Mouse (Mus musculus): ENCODE measurements around the gene Gga1. TPM values are rescaled to one million over a fixed set of nuclear protein-coding genes. Genes with fewer than 3 reads are reported as not detected.

Gga1 gene
- polyA plus RNA-seq, 1 experiment, result 198 TPM

DNA sequence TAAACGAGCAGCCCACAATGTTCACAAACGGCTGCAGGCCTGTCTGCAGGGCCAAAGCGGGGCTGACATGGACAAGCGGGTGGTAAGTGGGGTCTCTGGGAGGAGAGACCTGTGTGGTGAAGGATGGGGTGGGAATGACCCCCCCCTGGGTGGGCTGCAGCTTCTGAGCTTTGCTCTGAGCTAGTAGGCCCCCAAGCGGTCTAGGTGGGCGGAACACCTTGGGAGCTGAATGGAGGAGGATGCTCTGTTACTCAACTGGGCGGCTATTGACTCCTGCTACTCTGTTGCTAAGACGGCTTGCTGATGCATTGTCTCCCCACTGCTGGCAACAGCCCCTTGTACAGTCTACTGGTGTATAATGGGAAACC, 24.4 kb downstream of the Gga1 start:
- H3K4me1 ChIP-seq, result peaks cover 84% of the 10 kb centered on the region
- H3K4me3 ChIP-seq (replicated peaks), result peak overlapping the region; percentile 99

DNA sequence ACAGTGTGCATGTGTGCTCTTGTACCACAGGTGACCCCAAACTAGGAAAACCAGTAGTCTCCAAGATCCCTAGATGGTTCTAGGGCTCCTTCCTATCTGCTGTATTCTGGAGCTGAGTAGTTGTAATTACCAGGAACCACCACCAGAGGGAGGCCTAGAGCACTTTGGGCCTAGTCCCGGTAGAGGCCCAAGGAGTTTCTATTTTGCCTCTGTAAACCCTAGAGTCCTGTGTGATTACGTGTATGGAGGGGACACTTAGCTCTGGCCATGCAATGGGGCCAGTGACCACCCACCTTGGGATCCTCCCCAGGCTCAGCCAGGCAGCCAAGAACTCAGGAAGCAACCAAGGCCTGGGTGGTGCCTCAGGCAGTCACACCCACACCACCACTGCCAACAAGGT, 26.3 kb downstream of the Gga1 start:
- Histone ChIP-seq H3K4me3 (replicated peaks) (peak overlapping the region; percentile 87), H3K9me3 (no peaks in the 10 kb centered on the region), H3K4me1 (peaks cover 84% of the 10 kb centered on the region), H3K36me3 (replicated peaks; ENCODE audit: low read length) (peaks cover 73% of the 10 kb centered on the region), H3K27me3 (replicated peaks) (no peaks in the 10 kb centered on the region)
- TF ChIP-seq GATA1 (IDR thresholded peaks at IDR 0.05; ENCODE audit: borderline replicate concordance, low read length) (no peak), FLI1 (IDR thresholded peaks at IDR 0.05; ENCODE audit: low read length) (no peak)

More for the DNA sequence above, 24.4 kb downstream of the Gga1 start:
- TF ChIP-seq FLI1 (IDR thresholded peaks at IDR 0.05; ENCODE audit: low read length), result no peak
- TF ChIP-seq GATA1 (IDR thresholded peaks at IDR 0.05; ENCODE audit: borderline replicate concordance, low read length), result no peak
- no peaks in the 10 kb centered on the region for H3K9me3 ChIP-seq
- peaks cover 68% of the 10 kb centered on the region for H3K36me3 ChIP-seq (replicated peaks; ENCODE audit: low read length)
- H3K27me3 ChIP-seq (replicated peaks), result no peaks in the 10 kb centered on the region

- Histone ChIP-seq H3K27me3 (replicated peaks) (no peaks in the 10 kb centered on the region), H3K9me3 (no peaks in the 10 kb centered on the region), H3K4me3 (replicated peaks) (no peak overlapping the region), H3K36me3 (replicated peaks; ENCODE audit: low read length) (peaks cover 97% of the 10 kb centered on the region), H3K4me1 (peaks cover 77% of the 10 kb centered on the region)
- TF ChIP-seq GATA1 (IDR thresholded peaks at IDR 0.05; ENCODE audit: borderline replicate concordance, low read length) (no peak), FLI1 (IDR thresholded peaks at IDR 0.05; ENCODE audit: low read length) (no peak)
Measured at GRCm38 (mm10) chr15:78908399-78908798, 31.4 kb downstream of the Gga1 start.

GRCm38 (mm10) chr15:78908982-78909381, 32.0 kb downstream of the Gga1 start:
- peaks cover 92% of the 10 kb centered on the region for H3K36me3 ChIP-seq (replicated peaks; ENCODE audit: low read length)

GRCm38 (mm10) chr15:78912040-78912439, 35.0 kb downstream of the Gga1 start:
- Histone ChIP-seq H3K9me3 (no peaks in the 10 kb centered on the region), H3K4me1 (peaks cover 80% of the 10 kb centered on the region), H3K4me3 (replicated peaks) (no peak overlapping the region), H3K36me3 (replicated peaks; ENCODE audit: low read length) (peaks cover 72% of the 10 kb centered on the region), H3K27me3 (replicated peaks) (no peaks in the 10 kb centered on the region)
- TF ChIP-seq FLI1 (IDR thresholded peaks at IDR 0.05; ENCODE audit: low read length), result no peak
- no peak for TF ChIP-seq GATA1 (IDR thresholded peaks at IDR 0.05; ENCODE audit: borderline replicate concordance, low read length)

More at GRCm38 (mm10) chr15:78908982-78909381, 32.0 kb downstream of the Gga1 start:
- Histone ChIP-seq H3K4me3 (replicated peaks) (no peak overlapping the region), H3K4me1 (peaks cover 78% of the 10 kb centered on the region), H3K9me3 (no peaks in the 10 kb centered on the region), H3K27me3 (replicated peaks) (no peaks in the 10 kb centered on the region)
- no peak for TF ChIP-seq GATA1 (IDR thresholded peaks at IDR 0.05; ENCODE audit: borderline replicate concordance, low read length)
- no peak for TF ChIP-seq FLI1 (IDR thresholded peaks at IDR 0.05; ENCODE audit: low read length)

- TF ChIP-seq GATA1 (IDR thresholded peaks at IDR 0.05; ENCODE audit: borderline replicate concordance, low read length) (no peak), FLI1 (IDR thresholded peaks at IDR 0.05; ENCODE audit: low read length) (no peak)
- H3K36me3 ChIP-seq (replicated peaks; ENCODE audit: low read length), result peaks cover 68% of the 10 kb centered on the region
- no peaks in the 10 kb centered on the region for H3K9me3 ChIP-seq
- H3K4me3 ChIP-seq (replicated peaks), result peak within 1 kb of the TSS; percentile 94
- peaks cover 70% of the 10 kb centered on the region for H3K4me1 ChIP-seq
- no peaks in the 10 kb centered on the region for H3K27me3 ChIP-seq (replicated peaks)
Measured at GRCm38 (mm10) chr15:78913632-78914090, 36.7 kb downstream of the Gga1 start, which contains the start of gene Pdxp. Pdxp (plus strand) TSS chr15:78913919.

- Histone ChIP-seq H3K9me3 (no peaks in the 10 kb centered on the region), H3K4me1 (peaks cover 64% of the 10 kb centered on the region), H3K4me3 (replicated peaks) (peak overlapping the region; percentile 94), H3K36me3 (replicated peaks; ENCODE audit: low read length) (peaks cover 68% of the 10 kb centered on the region), H3K27me3 (replicated peaks) (no peaks in the 10 kb centered on the region)
- no peak for TF ChIP-seq GATA1 (IDR thresholded peaks at IDR 0.05; ENCODE audit: borderline replicate concordance, low read length)
- no peak for TF ChIP-seq FLI1 (IDR thresholded peaks at IDR 0.05; ENCODE audit: low read length)
Measured at GRCm38 (mm10) chr15:78914091-78914822, 37.3 kb downstream of the Gga1 start.

GRCm38 (mm10) chr15:78914823-78915659, 38.1 kb downstream of the Gga1 start:
- peaks cover 65% of the 10 kb centered on the region for H3K4me1 ChIP-seq

GRCm38 (mm10) chr15:78915660-78916017, 38.6 kb downstream of the Gga1 start:
- Histone ChIP-seq H3K4me1 (peaks cover 65% of the 10 kb centered on the region), H3K9me3 (no peaks in the 10 kb centered on the region), H3K4me3 (replicated peaks) (peak overlapping the region; percentile 94), H3K27me3 (replicated peaks) (peaks cover 3% of the 10 kb centered on the region), H3K36me3 (replicated peaks; ENCODE audit: low read length) (peaks cover 63% of the 10 kb centered on the region)
- TF ChIP-seq GATA1 (IDR thresholded peaks at IDR 0.05; ENCODE audit: borderline replicate concordance, low read length), result no peak
- TF ChIP-seq FLI1 (IDR thresholded peaks at IDR 0.05; ENCODE audit: low read length), result no peak

More at GRCm38 (mm10) chr15:78914823-78915659, 38.1 kb downstream of the Gga1 start:
- H3K36me3 ChIP-seq (replicated peaks; ENCODE audit: low read length), result peaks cover 67% of the 10 kb centered on the region
- TF ChIP-seq FLI1 (IDR thresholded peaks at IDR 0.05; ENCODE audit: low read length) (no peak), GATA1 (IDR thresholded peaks at IDR 0.05; ENCODE audit: borderline replicate concordance, low read length) (no peak)
- peaks cover under 1% of the 10 kb centered on the region for H3K27me3 ChIP-seq (replicated peaks)
- peak overlapping the region; percentile 94 for H3K4me3 ChIP-seq (replicated peaks)
- no peaks in the 10 kb centered on the region for H3K9me3 ChIP-seq
